9 mouse cellular contexts compared by ENCODE assay signal in the genomic region with DNA sequence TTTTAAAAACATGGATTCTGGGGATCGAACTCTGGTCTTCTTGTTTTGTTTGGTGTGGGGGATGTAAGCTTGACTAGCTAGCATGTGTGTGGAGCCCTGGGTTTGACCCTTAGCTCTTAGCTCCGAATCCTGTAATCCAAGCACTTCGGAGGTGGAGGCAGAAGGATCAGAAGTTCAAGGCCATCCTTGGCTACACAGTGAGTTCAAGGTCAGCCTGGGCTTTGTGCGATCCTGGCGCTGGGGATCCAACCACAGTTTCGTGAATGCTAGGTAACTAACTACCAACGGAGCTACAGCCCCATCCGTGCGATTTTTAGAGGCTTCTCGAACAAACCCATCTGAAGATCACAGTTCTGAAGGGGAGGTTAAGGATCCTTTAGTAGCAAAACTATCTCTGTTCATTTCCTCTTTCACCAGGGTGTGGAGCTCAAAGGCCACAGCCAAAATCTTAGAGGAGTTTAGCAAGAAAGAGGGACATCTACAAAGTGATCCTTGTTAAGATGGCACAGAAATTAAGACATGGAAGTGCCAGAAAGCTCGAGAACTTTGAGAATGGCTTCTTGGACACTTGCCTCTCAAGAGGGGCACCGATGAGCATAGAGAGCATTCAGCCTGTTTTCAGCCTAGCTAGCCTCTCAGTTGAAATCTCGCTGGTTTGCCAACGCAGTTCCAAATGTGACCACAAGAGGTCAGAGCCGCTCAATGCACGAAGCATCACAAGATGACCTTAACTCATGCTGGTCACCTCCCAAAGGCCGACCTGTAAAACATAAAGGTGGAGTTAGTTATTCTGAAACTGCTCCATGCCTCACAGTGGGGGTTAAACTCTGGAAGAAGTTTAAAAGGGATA.
DNase-seq lines count a peak whose midpoint lies in the region; ATAC-seq lines count a peak whose summit lies in the region.
"Had no signal": no experiment of that assay in that cellular context is flagged by ENCODE, and none has a peak within 500 bp of the region (broad histone marks: within the 10 kb centered on the region; RNA-seq: fewer than 3 reads in every experiment).

No protein-coding gene starts in this region.

- H3K4me2 ChIP-seq in hindbrain, embryonic 14.5 days (replicated peaks), result peak overlapping the region; percentile 20; the same call in 1 of the 2 replicates
- H3K4me2 ChIP-seq: limb, embryonic 15.5 days had no signal

- H3K4me1 ChIP-seq in hindbrain, embryonic 14.5 days (replicated peaks; ENCODE audit: control insufficient read depth, insufficient read depth, low read length), result no peaks in the 10 kb centered on the region
- H3K4me1 ChIP-seq: limb, embryonic 15.5 days had no signal

- WGBS in hindbrain, embryonic 14.5 days, result 53% methylated on average over 17 of the region's 17 CpGs

- H3K27me3 ChIP-seq in hindbrain, embryonic 14.5 days (ENCODE audit: control insufficient read depth, insufficient read depth, low read length), result no peaks in the 10 kb centered on the region
- H3K27me3 ChIP-seq: limb, embryonic 15.5 days had no signal

- peak overlapping the region; percentile 29; the same call in 1 of the 2 replicates for H3K9ac ChIP-seq in hindbrain, embryonic 14.5 days
- H3K9ac ChIP-seq: limb, embryonic 15.5 days had no signal

- ATAC-seq in hindbrain, embryonic 14.5 days (ENCODE audit: low FRiP score), result peak; percentile 69

- no peaks in the 10 kb centered on the region for H3K9me3 ChIP-seq in hindbrain, embryonic 14.5 days (ENCODE audit: control insufficient read depth, low read length)
- H3K9me3 ChIP-seq: limb, embryonic 15.5 days had no signal

- no peak overlapping the region for H3K27ac ChIP-seq in hindbrain, embryonic 14.5 days
- H3K27ac ChIP-seq: limb, embryonic 15.5 days had no signal

- no peak overlapping the region for H3K4me3 ChIP-seq in hindbrain, embryonic 14.5 days (replicated peaks; ENCODE audit: low read length)
- H3K4me3 ChIP-seq: limb, embryonic 15.5 days had no signal

- DNase-seq in MN1 (ENCODE audit: low spot score), result peak; percentile 87
- DNase-seq in cerebellum, adult 9-10 months, result peak; percentile 93
- DNase-seq in frontal cortex, postnatal 25 days (ENCODE audit: low spot score in 2 of 2), result peak; percentile 84 to 88
- peak; percentile 90 for DNase-seq in hindbrain, embryonic 14.5 days (ENCODE audit: low spot score)
- DNase-seq in layer of hippocampus, postnatal 14 days (ENCODE audit: low spot score in 2 of 2), result peak; percentile 87 to 90
- DNase-seq in lung, postnatal 25 days (ENCODE audit: low spot score), result peak; percentile 88
- DNase-seq in retina, adult 2 months (ENCODE audit: low read depth, low spot score), result peak; percentile 54
- DNase-seq in thymus, postnatal 14 days, result peak; percentile 87

- H3K36me3 ChIP-seq in hindbrain, embryonic 14.5 days (replicated peaks; ENCODE audit: control insufficient read depth, insufficient read depth), result no peaks in the 10 kb centered on the region
- H3K36me3 ChIP-seq: limb, embryonic 15.5 days had no signal
